ENCODE assay signal across 18 mouse cellular contexts in the genomic region with DNA sequence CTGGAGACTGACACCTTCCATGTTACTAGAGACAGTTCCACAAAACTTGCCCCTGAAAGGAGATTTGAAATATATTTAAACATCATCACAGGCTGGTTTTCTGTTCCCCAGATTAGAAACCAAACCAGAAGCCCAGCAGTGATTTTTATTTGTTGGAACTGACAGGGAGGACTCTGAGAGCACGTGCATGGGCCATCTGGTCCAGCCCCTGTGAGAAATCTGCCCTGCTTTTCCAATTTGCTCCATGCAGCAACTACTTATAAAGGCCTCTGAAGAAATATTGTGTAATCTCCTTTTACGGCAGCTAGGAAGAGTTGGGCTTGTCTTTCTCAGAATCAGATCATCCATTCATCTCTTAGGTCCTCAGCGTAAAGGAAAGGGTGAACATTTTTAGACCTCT. TPM values are rescaled to one million over a fixed set of nuclear protein-coding genes. Genes with fewer than 3 reads are reported as not detected.
A peak's percentile ranks its signal among the peaks of the same experiment; 100 is the strongest.
DNase-seq lines count a peak whose midpoint lies in the region; ATAC-seq lines count a peak whose summit lies in the region.
"Had no signal": no experiment of that assay in that cellular context is flagged by ENCODE, and none has a peak within 500 bp of the region (broad histone marks: within the 10 kb centered on the region; RNA-seq: fewer than 3 reads in every experiment).

No protein-coding gene starts in this region.

- no peaks in the 10 kb centered on the region for H3K36me3 ChIP-seq in hindbrain, embryonic 16.5 days (ENCODE audit: control insufficient read depth, insufficient read depth, low read length)
- H3K36me3 ChIP-seq: embryonic facial prominence, embryonic 15.5 days; hindbrain, embryonic 10.5 days; limb, embryonic 15.5 days; liver, embryonic 15.5 days; stomach, embryonic 15.5 days had no signal

- no peak overlapping the region for H3K4me2 ChIP-seq in hindbrain, embryonic 16.5 days (ENCODE audit: low read length)
- H3K4me2 ChIP-seq: embryonic facial prominence, embryonic 15.5 days; limb, embryonic 15.5 days; liver, embryonic 15.5 days; midbrain, embryonic 11.5 days; stomach, embryonic 15.5 days had no signal

- H3K9ac ChIP-seq in hindbrain, embryonic 16.5 days (ENCODE audit: low read depth, low read length) = no peak overlapping the region
- H3K9ac ChIP-seq: embryonic facial prominence, embryonic 15.5 days; limb, embryonic 15.5 days; liver, embryonic 15.5 days; stomach, embryonic 15.5 days had no signal

- WGBS in hindbrain, embryonic 16.5 days = 67% methylated on average over 3 of the region's 3 CpGs

- H3K9me3 ChIP-seq in hindbrain, embryonic 16.5 days (ENCODE audit: control insufficient read depth, low read length) = no peaks in the 10 kb centered on the region
- H3K9me3 ChIP-seq: embryonic facial prominence, embryonic 15.5 days; hindbrain, embryonic 10.5 days; limb, embryonic 15.5 days; liver, embryonic 15.5 days; stomach, embryonic 15.5 days had no signal

- peak; percentile 43 for DNase-seq in layer of hippocampus, adult 11-12 months (ENCODE audit: low spot score)
- DNase-seq in layer of hippocampus, postnatal 10 days (ENCODE audit: low spot score in 2 of 2) = no peak
- DNase-seq in cerebellum, adult 11 months = peak; percentile 24
- DNase-seq in cerebellum, adult 9-10 months = peak; percentile 65
- peak; percentile 57 for DNase-seq in layer of hippocampus, adult 9-11 months
- no peak for DNase-seq in spleen, postnatal 10 days (ENCODE audit: low spot score in 2 of 2)
- DNase-seq in urinary bladder, adult 2 months (ENCODE audit: low spot score) = no peak
- DNase-seq: B cell, adult 2 months; kidney, adult 18-20 months; right cerebral cortex, postnatal 14 days had no signal

- no peaks in the 10 kb centered on the region for H3K27me3 ChIP-seq in hindbrain, embryonic 16.5 days (replicated peaks; ENCODE audit: control insufficient read depth, insufficient read depth, low read length)
- H3K27me3 ChIP-seq: embryonic facial prominence, embryonic 15.5 days; limb, embryonic 15.5 days; liver, embryonic 15.5 days; stomach, embryonic 15.5 days had no signal

- no peaks in the 10 kb centered on the region for H3K4me1 ChIP-seq in hindbrain, embryonic 16.5 days (ENCODE audit: control insufficient read depth, insufficient read depth, low read depth, low read length)
- H3K4me1 ChIP-seq: embryonic facial prominence, embryonic 15.5 days; hindbrain, embryonic 10.5 days; liver, embryonic 15.5 days; stomach, embryonic 15.5 days had no signal

- no peak overlapping the region for H3K4me3 ChIP-seq in hindbrain, embryonic 16.5 days (ENCODE audit: low read length)
- H3K4me3 ChIP-seq: embryonic facial prominence, embryonic 15.5 days; hindbrain, embryonic 10.5 days; limb, embryonic 15.5 days; liver, embryonic 15.5 days; stomach, embryonic 15.5 days had no signal

- ATAC-seq in hindbrain, embryonic 16.5 days = no peak

- no peak overlapping the region for H3K27ac ChIP-seq in hindbrain, embryonic 16.5 days (ENCODE audit: low read depth, low read length)
- H3K27ac ChIP-seq: embryonic facial prominence, embryonic 15.5 days; hindbrain, embryonic 10.5 days; kidney, postnatal 0 days; limb, embryonic 15.5 days; liver, embryonic 15.5 days; stomach, embryonic 15.5 days had no signal

RNA-seq across cellular contexts. Expression of a gene that starts 7.8 kb away (rescaled TPM):
- 10 to 100 TPM; 51.3 to 60.4 TPM for total RNA-seq in layer of hippocampus, postnatal 10 days (2021)
- 1.4 and 1.7 TPM in 2 replicates for polyA plus RNA-seq in urinary bladder, adult 2 months (2012; rRNA removed)
- polyA plus RNA-seq in hindbrain, embryonic 16.5 days (2015; fragmentation: Nextera tagmentation; extraction: Ambion mirVana) = 12.0 and 12.2 TPM in 2 replicates

Comparison
In these comparisons a context has a peak if more than half of its experiments do, and no peak if none do; other contexts are left out.
1. DNase-seq: peak in layer of hippocampus, adult 11-12 months (single experiment), cerebellum, adult 11 months (single experiment), cerebellum, adult 9-10 months (single experiment) and layer of hippocampus, adult 9-11 months (single experiment); none in layer of hippocampus, postnatal 10 days (0 of 2), spleen, postnatal 10 days (0 of 2) and urinary bladder, adult 2 months (single experiment).